Mouse (Mus musculus) lung, embryonic 16.5 days (tissue): ENCODE measurements around the gene Cops7a. TPM values are rescaled to one million over a fixed set of nuclear protein-coding genes. Genes with fewer than 3 reads are reported as not detected.
A peak's percentile ranks its signal among the peaks of the same experiment; 100 is the strongest.

Experiments used
- ATAC-seq: fragments of 200-750 bp; cut with Nextera tagmentation; 2 replicates; pipeline ENCODE4 v1.8.0; 2017; ENCODE audit warnings: low read depth, mild to moderate bottlenecking, moderate library complexity
- H3K27ac ChIP-seq: fragments of 300-500 bp; sonication (generic); 2 replicates; pipeline ENCODE4 v1.5.1; 2014; ENCODE audit warnings: mild to moderate bottlenecking, control low read depth, low read length
- H3K27me3 ChIP-seq: fragments of 300-500 bp; sonication (generic); 2 replicates; pipeline ENCODE4 v1.6.1; 2014; ENCODE audit warnings: low read depth, low read length, mixed read lengths; ENCODE audit not compliant: control insufficient read depth, insufficient read depth
- H3K36me3 ChIP-seq: fragments of 300-500 bp; sonication (generic); 2 replicates; pipeline ENCODE4 v1.6.1; 2014; ENCODE audit warnings: low read length; ENCODE audit not compliant: control insufficient read depth, insufficient read depth
- H3K4me1 ChIP-seq: fragments of 300-500 bp; sonication (generic); replicated peaks from 2 replicates; pipeline ENCODE4 v1.6.1; 2014; ENCODE audit warnings: low read length, mixed read lengths; ENCODE audit not compliant: control insufficient read depth, insufficient read depth
- H3K4me2 ChIP-seq: fragments of 300-500 bp; sonication (generic); 2 replicates; pipeline ENCODE4 v1.6.1; 2014; ENCODE audit warnings: low read depth, low read length, control low read depth
- H3K4me3 ChIP-seq: fragments of 300-500 bp; sonication (generic); 2 replicates; pipeline ENCODE4 v1.5.1; 2014; ENCODE audit warnings: mild to moderate bottlenecking, low read length, control low read depth
- H3K9ac ChIP-seq: fragments of 300-500 bp; sonication (generic); 2 replicates; pipeline ENCODE4 v1.6.1; 2014; ENCODE audit warnings: low read length, control low read depth
- H3K9me3 ChIP-seq: fragments of 300-500 bp; sonication (generic); 2 replicates; pipeline ENCODE4 v1.6.1; 2016; ENCODE audit warnings: low read length; ENCODE audit not compliant: control insufficient read depth
- WGBS: fragments of 180-500 bp; shearing (Covaris S2); extraction: QIAGEN DNeasy Blood & Tissue Kit; methylation state at CpG from one replicate; pipeline ENCODE4 v1.1.7; 2014; 5-methylcytosine and 5-hydroxymethylcytosine counted together
- polyA plus RNA-seq: library from polyadenylated mRNA; unstranded; fragments of >200 nt; fragmentation: Nextera tagmentation; extraction: Ambion mirVana; gene quantifications from 2 replicates; pipeline ENCODE4 v1.2.1, GENCODE M21; 2015

The Cops7a gene
- polyA plus RNA-seq, 1 experiment from 2014 or later: 153 TPM

DNA sequence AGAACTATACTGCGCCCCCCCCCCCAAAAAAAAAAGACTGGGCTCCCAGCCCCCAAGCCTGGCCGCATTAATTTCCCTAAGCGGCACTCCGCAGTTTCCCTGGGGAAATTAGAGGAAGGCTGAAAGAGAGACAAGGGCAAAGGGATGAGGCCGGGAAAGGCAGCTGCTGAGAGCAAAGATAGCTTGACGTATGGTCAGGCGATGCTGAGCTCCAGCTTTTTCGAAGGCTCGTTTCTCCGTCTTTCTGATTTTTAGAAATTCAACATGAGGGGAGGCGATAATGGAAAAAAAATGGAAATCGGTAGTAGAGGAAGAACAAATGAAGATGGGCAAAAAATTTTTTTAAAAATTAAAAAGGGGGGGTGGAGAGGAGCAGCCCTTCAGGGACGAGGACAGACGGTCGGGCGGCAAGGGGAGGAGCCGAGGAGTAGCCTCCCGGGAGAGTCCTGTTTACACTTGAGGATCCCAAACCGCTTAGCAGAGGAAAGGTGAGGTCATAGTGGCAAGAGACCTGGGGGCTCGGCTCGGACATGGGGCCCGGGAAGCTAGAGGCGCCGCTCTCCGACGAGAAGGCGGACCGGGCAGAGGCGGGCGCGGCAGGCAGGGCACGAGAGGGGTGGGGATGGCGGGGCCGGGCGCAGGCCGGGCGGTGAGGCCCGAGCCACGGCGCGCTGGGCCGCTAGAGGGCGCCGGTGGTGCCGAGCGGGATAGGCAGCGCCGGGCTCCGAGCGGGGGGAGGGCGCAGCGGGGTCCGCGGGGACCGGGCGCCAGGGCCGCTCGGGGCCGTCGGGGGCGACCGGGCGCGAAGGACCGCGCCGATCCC, 48.4 kb downstream of the Cops7a start:
- Histone ChIP-seq H3K9ac (peak overlapping the region; percentile 95), H3K27ac (peak overlapping the region; percentile 100), H3K9me3 (no peaks in the 10 kb centered on the region), H3K4me2 (peak overlapping the region; percentile 92), H3K27me3 (no peaks in the 10 kb centered on the region), H3K4me1 (peaks cover 41% of the 10 kb centered on the region), H3K36me3 (peaks cover 22% of the 10 kb centered on the region), H3K4me3 (peak overlapping the region; percentile 95)
- under 1% methylated on average over 43 of the region's 67 CpGs for WGBS
- ATAC-seq: peak; percentile 72

DNA sequence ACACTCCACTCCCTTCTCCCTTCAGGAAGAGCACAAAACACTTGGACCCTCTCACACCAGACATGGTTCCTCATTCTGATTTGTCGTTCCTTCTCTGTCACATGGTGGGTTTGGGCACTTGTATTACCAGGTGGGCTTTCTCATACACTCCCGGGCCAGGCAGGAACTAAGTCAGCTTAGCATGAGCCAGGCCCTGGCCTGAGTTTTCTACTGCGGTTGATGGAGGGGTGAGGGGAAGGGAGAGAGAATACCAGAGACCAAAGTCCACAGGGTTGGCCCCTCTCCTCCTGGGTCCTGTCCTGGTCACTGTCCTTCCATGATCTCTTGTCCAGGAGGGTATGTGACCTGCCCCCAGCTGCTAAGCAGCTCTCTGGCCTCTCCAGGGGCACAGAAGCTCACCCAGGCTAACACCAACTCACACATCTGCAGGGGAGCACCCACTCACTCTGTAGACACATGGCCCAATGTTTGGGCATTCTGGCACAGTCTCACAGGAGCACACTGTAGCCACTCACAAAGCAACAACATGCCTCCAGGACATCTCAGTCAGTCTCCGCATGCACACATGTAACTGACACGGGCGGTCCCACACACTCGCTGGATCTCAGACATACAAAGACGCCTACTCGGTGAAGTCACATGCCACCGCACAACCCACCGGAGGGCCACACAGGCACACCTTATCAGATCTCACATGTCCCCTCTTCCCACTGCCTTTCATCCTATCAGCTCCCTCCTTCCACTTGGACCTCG, 49.2 kb downstream of the Cops7a start:
- Histone ChIP-seq H3K27ac (peak overlapping the region; percentile 100), H3K36me3 (peaks cover 22% of the 10 kb centered on the region), H3K4me1 (peaks cover 33% of the 10 kb centered on the region), H3K4me3 (peak overlapping the region; percentile 95), H3K4me2 (peak overlapping the region; percentile 92), H3K9ac (peak overlapping the region; percentile 95), H3K9me3 (no peaks in the 10 kb centered on the region), H3K27me3 (no peaks in the 10 kb centered on the region)
- ATAC-seq: no peak
- WGBS: 4% methylated on average over 12 of the region's 12 CpGs

DNA sequence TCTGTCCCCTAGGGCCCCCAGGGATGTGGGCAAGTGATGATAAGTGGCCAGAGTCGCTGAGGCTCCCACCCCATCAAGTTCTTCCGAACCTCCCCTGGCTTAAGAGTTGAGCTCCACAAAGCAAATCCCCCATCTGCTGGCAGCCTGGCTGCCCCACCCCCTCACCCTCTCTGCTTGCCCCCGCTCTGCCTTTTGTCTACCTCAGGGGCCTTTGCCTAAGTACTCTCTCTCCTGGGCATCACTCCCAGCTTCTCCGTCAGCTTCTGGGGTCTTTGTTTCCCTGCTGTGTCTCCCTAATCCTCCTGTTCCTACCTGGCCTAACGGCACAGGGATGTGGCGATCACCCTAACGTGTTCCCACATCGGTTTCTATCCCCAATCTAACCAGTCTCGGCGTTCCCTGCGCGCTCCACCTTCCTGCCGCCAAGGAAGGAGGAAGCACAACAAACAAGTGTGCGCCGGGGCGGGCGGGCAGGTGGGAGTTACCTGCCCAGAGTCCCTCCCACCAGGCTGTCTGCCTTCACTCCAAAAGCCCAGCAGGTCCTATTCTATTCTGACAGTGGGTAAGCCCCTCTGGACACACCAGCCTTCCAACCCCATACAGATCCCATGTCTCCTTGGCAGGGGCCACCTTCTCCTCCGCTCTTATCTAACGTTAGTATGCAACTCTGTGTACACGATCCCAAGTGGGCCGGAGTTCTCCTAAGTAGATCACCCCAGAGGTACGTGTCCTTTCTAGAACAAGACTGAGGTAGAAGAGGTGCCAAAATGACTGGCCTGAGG, 50.0 kb downstream of the Cops7a start:
- Histone ChIP-seq H3K36me3 (peaks cover 22% of the 10 kb centered on the region), H3K27me3 (no peaks in the 10 kb centered on the region), H3K9ac (peak overlapping the region; percentile 95), H3K4me2 (peak overlapping the region; percentile 92), H3K4me1 (peaks cover 28% of the 10 kb centered on the region), H3K9me3 (no peaks in the 10 kb centered on the region), H3K4me3 (peak overlapping the region; percentile 95), H3K27ac (peak overlapping the region; percentile 2)
- ATAC-seq: no peak
- WGBS: 16% methylated on average over 22 of the region's 22 CpGs

DNA sequence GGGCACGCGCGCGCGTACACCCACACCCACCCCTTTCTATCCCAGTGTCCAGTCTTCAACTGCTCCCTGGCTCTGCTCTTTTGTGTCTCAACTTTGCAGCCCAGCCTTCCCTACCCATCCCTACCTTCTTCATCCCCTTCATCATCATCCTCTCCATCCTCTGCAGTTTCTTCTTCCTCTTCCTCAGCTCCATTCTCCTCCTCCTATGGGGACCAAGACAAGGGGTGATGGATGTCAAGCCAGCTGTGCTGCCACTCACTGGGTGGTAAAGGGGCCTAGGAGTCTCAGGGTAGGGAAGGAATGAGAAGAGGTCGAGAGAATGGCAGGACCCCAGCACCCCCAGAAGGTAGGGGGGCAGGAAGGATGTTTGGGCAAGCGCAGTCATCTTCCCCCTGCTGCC, 50.8 kb downstream of the Cops7a start:
- H3K4me3 ChIP-seq: no peak overlapping the region
- no peak overlapping the region for H3K27ac ChIP-seq

DNA sequence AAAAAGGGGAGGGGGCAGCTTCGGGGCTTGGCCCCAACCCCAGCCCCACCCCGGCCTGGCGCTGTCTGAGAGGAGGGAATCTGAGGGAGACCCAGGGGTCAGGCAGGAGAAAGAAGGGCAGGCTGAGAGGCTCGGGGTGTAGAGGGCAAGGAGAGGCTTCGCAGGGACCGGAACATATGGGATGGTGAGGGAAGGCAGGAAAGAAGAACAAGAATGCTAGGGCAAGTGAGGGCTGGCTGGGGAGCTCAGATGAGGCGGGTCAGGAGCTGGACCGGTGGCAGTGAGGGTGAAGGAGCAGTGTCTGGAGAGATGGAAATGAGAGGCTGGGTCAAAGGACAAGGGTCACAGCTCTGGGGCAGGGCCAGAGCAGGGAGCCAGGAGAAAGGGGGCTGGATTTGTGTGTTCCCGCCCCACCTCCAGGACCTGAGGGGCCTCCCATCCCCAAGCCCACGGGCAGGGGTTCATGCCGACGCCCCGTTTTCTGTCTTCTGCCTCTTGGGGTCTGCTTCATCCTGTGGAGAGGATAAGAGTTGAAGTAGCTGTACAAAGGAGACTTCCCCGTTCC, 51.5 kb downstream of the Cops7a start:
- ATAC-seq: no peak
- Histone ChIP-seq H3K27ac (no peak overlapping the region), H3K36me3 (peaks cover 22% of the 10 kb centered on the region), H3K9ac (no peak overlapping the region), H3K4me2 (no peak overlapping the region), H3K4me1 (peaks cover 28% of the 10 kb centered on the region), H3K4me3 (no peak overlapping the region), H3K27me3 (peaks cover 7% of the 10 kb centered on the region; the same call in 1 of the 2 replicates), H3K9me3 (no peaks in the 10 kb centered on the region)
- 67% methylated on average over 14 of the region's 14 CpGs for WGBS

More for the DNA sequence above, 50.8 kb downstream of the Cops7a start:
- no peak overlapping the region for H3K4me2 ChIP-seq
- peaks cover 7% of the 10 kb centered on the region; the same call in 1 of the 2 replicates for H3K27me3 ChIP-seq
- H3K4me1 ChIP-seq: peaks cover 31% of the 10 kb centered on the region
- H3K9ac ChIP-seq: no peak overlapping the region
- no peaks in the 10 kb centered on the region for H3K9me3 ChIP-seq
- 80% methylated on average over 7 of the region's 7 CpGs for WGBS
- peaks cover 22% of the 10 kb centered on the region for H3K36me3 ChIP-seq
- no peak for ATAC-seq

DNA sequence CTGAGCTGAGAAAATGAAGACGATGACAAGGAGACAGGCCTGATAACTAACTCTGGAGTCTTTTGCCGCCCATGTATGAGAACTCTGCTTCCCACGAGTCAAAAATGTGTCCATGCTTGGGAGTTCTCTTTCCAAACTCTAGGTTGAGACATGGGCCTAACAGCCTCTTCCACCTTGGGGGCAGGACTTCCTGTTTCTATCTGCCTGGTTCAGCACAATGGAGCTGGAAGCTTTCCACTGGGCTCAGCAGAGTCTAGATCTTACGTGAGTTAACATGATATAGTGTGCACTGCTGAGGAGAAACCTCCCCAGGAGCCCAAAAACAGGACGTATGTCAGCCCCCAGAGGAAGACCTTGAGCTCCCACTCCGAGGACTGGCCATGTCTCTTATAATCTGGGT, 52.1 kb downstream of the Cops7a start:
- peaks cover 22% of the 10 kb centered on the region for H3K4me1 ChIP-seq
- no peak overlapping the region for H3K9ac ChIP-seq
- ATAC-seq: no peak
- H3K9me3 ChIP-seq: no peaks in the 10 kb centered on the region
- 51% methylated on average over 6 of the region's 6 CpGs for WGBS
- no peak overlapping the region for H3K4me2 ChIP-seq
- peaks cover 22% of the 10 kb centered on the region for H3K36me3 ChIP-seq
- H3K4me3 ChIP-seq: no peak overlapping the region
- H3K27me3 ChIP-seq: peaks cover 7% of the 10 kb centered on the region; the same call in 1 of the 2 replicates
- no peak overlapping the region for H3K27ac ChIP-seq

DNA sequence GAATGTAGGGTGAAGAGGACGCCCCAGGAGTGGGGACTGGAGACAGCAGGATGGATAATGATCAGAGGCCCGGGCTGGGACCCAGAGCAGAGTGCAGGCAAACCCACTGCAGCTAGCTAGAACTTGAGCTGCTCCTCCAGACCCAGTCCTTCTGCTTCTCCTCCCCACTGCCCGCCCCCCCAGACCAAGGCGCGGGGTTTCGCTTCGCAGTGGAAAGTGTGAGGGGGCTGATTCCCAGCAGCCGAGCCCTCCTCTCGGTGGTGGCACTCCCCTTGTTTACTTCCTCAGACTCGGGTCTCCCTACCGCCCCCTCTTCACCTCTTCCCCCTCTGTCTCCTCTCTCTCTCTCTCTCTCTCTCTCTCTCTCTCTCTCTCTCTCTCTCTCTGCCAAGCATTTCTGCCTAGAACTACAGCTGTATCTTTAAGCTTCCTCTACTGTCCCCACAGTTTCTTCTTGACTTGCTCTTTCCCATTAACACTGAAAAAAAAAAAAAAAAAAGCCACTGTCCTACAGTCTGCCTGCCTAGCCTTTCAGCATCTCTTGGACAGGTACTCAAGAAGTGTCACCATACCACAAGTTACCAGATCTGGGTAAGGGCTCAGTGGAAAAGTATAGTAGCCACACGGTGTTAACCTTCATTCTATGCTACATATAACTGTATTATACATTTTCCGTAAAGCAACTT, 53.7 kb downstream of the Cops7a start, which contains the start of gene Lag3:
TSS of gene Lag3 (minus strand) at position 173 of the 686 bp plus-strand sequence.
- peaks cover 22% of the 10 kb centered on the region for H3K36me3 ChIP-seq
- peaks cover 7% of the 10 kb centered on the region; the same call in 1 of the 2 replicates for H3K27me3 ChIP-seq
- peak within 1 kb of the TSS; percentile 31; the same call in 1 of the 2 replicates for H3K9ac ChIP-seq
- ATAC-seq: peak; percentile 18; the same call in 1 of the 2 replicates
- H3K9me3 ChIP-seq: no peaks in the 10 kb centered on the region
- H3K4me3 ChIP-seq: no peak within 1 kb of the TSS
- 16% methylated on average over 12 of the region's 13 CpGs for WGBS
- H3K4me2 ChIP-seq: peak within 1 kb of the TSS; percentile 37; the same call in 1 of the 2 replicates
- H3K27ac ChIP-seq: no peak within 1 kb of the TSS
- H3K4me1 ChIP-seq: peaks cover 22% of the 10 kb centered on the region

DNA sequence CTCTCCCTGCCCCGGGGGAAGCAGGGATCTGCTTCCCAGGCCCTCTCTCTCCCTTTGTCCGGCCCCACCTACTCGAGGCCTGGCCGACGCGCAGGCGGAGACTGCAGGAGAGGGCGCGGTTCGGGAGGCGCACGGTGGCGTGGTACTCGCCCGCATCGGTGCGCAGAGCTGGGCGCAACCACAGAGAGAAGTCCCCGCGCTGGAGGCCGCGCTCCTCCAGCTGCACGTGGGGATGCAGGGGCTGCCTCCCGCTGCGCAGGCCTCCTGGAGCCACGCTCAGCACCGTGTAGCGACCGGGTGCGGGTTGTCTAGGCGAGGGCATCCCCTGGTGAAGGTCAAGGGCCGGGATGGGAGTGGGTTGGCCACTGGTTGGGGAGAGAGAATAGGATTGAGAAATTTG, 55.3 kb downstream of the Cops7a start:
- WGBS: 8% methylated on average over 32 of the region's 32 CpGs
- ATAC-seq: peak; percentile 15; the same call in 1 of the 2 replicates
- Histone ChIP-seq H3K9ac (peak overlapping the region; percentile 56), H3K36me3 (peaks cover 21% of the 10 kb centered on the region), H3K4me3 (peak overlapping the region; percentile 22), H3K27ac (no peak overlapping the region), H3K27me3 (peaks cover 7% of the 10 kb centered on the region; the same call in 1 of the 2 replicates), H3K9me3 (no peaks in the 10 kb centered on the region), H3K4me2 (peak overlapping the region; percentile 45), H3K4me1 (peaks cover 15% of the 10 kb centered on the region)
